Mouse (Mus musculus) erythroblast, embryonic 14.5 days (primary cell): Measurements from ENCODE around the gene Parp6.

Experiments used
- GATA1 ChIP-seq: IDR thresholded peaks from 2 replicates; pipeline ENCODE4 v1.6.1; 2012; ENCODE audit warnings: low read length, inconsistent platforms, mixed read lengths
- TAL1 ChIP-seq: IDR thresholded peaks from 3 replicates; pipeline ENCODE4 v1.6.1; 2012; ENCODE audit warnings: low read length, inconsistent platforms, mixed read lengths

GRCm38 (mm10) chr9:59687416-59688046, 70.4 kb downstream of the Parp6 start:
- TF ChIP-seq GATA1 = no peak
- TF ChIP-seq TAL1 = no peak
